Mouse (Mus musculus) G1E (cell line): Measurements from ENCODE around the gene Tmc8. TPM values are rescaled to one million over a fixed set of nuclear protein-coding genes. Genes with fewer than 3 reads are reported as not detected.

Source experiments
- ATAC-seq: 2 replicates; pipeline ENCODE4 v1.8.0; 2016; ENCODE audit warnings: mild to moderate bottlenecking; ENCODE audit not compliant: insufficient number of reproducible peaks, poor library complexity, low FRiP score, severe bottlenecking; ENCODE audit errors: extremely low read depth
- DNase-seq: peaks from one replicate; pipeline ENCODE4 v3.0.0; 2012; ENCODE audit warnings: low spot score
- H3K27me3 ChIP-seq: 2 replicates; pipeline ENCODE4 v1.6.1; 2012; ENCODE audit warnings: mild to moderate bottlenecking, low read length, inconsistent platforms; ENCODE audit not compliant: insufficient read depth
- H3K36me3 ChIP-seq: replicated peaks from 2 replicates; pipeline ENCODE3; 2012; ENCODE audit warnings: mild to moderate bottlenecking, inconsistent platforms
- H3K4me1 ChIP-seq: 2 replicates; pipeline ENCODE4 v1.6.1; 2012; ENCODE audit warnings: low read depth, low read length, inconsistent platforms, mixed read lengths; ENCODE audit not compliant: insufficient read depth
- H3K4me3 ChIP-seq: 2 replicates; pipeline ENCODE4 v1.5.1; 2012; ENCODE audit warnings: low read depth, mild to moderate bottlenecking, inconsistent platforms, low read length, moderate library complexity, mixed read lengths
- H3K9me3 ChIP-seq: replicated peaks from 2 replicates; pipeline ENCODE4 v1.6.1; 2012; ENCODE audit warnings: inconsistent platforms
- CTCF ChIP-seq: IDR thresholded peaks from 2 replicates; pipeline ENCODE4 v1.5.1; 2012; ENCODE audit warnings: low read depth, low read length, inconsistent platforms, mixed read lengths
- GATA1 ChIP-seq: IDR thresholded peaks from 2 replicates; pipeline ENCODE4 v1.6.1; 2012; ENCODE audit warnings: borderline replicate concordance, low read length, inconsistent platforms, mixed read lengths
- GATA2 ChIP-seq: IDR thresholded peaks from 2 replicates; pipeline ENCODE4 v1.6.1; 2012; ENCODE audit warnings: low read depth, low read length, inconsistent platforms, borderline replicate concordance
- POLR2AphosphoS5 ChIP-seq: IDR thresholded peaks from 2 replicates; pipeline ENCODE4 v1.6.1; 2012; ENCODE audit warnings: low read depth, low read length, inconsistent platforms; ENCODE audit not compliant: insufficient replicate concordance
- TAL1 ChIP-seq: conservative IDR thresholded peaks from 2 replicates; pipeline ENCODE4 v1.6.1; 2012; ENCODE audit warnings: low read depth, low read length, inconsistent platforms, mixed read lengths
- polyA plus RNA-seq: library from polyadenylated mRNA; stranded (reverse); fragments of >175 nt; gene quantifications from 2 replicates; pipeline ENCODE4 v1.2.3, GENCODE M21; 2012
- total RNA-seq, 2 experiments: library from RNA; stranded (forward) in 1 of 2; stranded (reverse) in 1 of 2; fragments of 200-1000 nt in 1 of 2; fragments of >200 nt in 1 of 2; fragmentation: Nextera tagmentation in 1 of 2; gene quantifications; 2 replicates each; pipeline ENCODE4 v1.2.3; 2014 to 2017

The Tmc8 gene
- total and polyA plus RNA-seq, 3 experiments: 3.4 to 43.8 (median 26.9) TPM

DNA sequence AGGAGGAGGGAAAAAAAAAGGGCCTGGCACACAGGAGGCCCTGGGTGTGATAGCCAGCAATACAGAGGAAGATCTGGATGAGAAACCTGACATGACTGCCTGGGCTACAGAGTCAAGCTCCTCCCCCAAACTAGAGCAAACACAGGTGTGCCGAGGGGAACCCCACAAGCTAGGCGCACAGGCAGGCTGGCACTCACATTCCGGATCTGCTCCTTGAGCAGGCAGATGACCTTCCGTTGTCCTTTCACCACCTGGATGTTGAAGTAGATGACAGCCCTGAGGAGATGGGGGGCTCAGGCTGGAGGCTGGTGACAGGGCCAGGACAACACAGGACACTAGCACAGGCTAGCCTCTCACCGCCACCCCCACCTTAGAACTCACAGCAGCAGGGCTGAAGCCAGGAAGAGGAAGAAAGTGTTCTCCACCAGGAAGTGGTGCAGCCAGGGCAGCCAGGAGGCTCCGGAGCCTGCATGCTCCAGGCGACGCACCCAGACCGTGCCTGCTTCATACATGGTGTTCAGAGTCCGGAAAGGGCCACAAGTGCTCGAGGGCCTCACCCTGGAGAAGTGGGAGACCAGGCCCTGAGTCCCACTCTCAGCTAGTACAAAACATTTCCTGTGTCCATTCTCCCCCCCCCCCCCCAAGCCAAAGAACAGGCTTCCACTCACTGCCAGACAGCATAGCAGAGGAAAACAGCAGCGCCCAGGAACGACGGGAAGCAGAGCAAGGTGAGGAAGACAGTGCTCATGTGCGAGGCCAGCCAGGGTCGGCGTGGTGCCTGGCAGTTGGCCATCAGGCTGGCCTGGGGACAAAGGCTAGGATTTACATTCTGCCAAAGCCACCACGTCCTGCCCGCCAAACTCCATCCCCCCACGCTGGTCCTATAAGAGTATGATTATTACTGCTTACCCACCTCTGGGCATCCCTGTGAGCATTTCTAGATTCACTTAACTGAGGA, 12.9 kb upstream of the Tmc8 start:
- no peaks in the 10 kb centered on the region for H3K9me3 ChIP-seq
- H3K4me3 ChIP-seq: no peak overlapping the region
- H3K36me3 ChIP-seq: peaks cover 94% of the 10 kb centered on the region
- H3K27me3 ChIP-seq: no peaks in the 10 kb centered on the region
- no peak for TF ChIP-seq POLR2AphosphoS5
- ATAC-seq (no peak), DNase-seq (no peak)
- peaks cover 24% of the 10 kb centered on the region for H3K4me1 ChIP-seq

DNA sequence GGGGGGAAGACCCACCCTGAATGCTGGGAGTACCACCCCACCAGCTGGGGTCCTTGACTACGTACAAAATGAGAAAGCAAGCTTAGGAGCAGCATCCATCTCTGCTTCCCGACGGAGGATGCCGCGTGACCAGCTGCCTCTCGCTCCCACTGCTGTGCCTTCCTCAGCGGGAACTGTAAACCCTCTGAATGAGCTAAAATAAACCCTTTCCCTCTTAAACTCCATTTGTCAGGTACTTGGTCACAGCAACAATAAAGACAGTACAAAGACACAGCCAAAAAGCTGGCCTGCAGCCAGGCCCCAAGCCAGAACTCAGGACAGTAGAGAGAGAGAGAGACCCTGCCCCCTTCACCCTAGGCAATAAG, 12.2 kb upstream of the Tmc8 start:
- Histone ChIP-seq H3K27me3 (no peaks in the 10 kb centered on the region), H3K36me3 (peaks cover 94% of the 10 kb centered on the region), H3K4me3 (no peak overlapping the region), H3K9me3 (no peaks in the 10 kb centered on the region), H3K4me1 (peaks cover 26% of the 10 kb centered on the region)
- ATAC-seq (no peak), DNase-seq (no peak)
- TF ChIP-seq POLR2AphosphoS5 (no peak), CTCF (no peak), GATA2 (no peak), GATA1 (no peak), TAL1 (no peak)

DNA sequence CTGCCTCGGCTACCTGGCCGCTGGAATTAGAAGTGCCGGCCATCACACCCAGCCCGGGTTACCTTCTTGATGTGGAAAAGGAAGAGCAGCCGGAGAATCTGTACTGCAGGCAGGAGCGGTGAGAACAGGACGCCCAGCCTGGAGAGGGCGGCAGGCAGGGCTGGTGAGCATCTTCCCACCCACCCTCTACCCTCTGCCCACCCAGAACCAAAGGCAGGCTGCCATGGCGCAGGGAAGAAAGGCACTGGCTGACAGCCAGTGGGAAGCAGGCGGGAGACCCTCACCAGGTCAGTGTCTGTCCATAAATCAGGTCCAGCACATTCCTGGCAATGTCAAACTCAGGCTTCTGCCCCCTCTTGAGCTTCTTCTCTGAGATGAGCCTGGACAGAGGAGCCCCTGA, 11.5 kb upstream of the Tmc8 start:
- no peak for TF ChIP-seq GATA2
- no peak for TF ChIP-seq CTCF
- TF ChIP-seq GATA1: no peak
- no peak for TF ChIP-seq POLR2AphosphoS5
- no peak for TF ChIP-seq TAL1
- H3K9me3 ChIP-seq: no peaks in the 10 kb centered on the region
- DNase-seq (no peak), ATAC-seq (no peak)
- H3K36me3 ChIP-seq: peaks cover 94% of the 10 kb centered on the region
- H3K27me3 ChIP-seq: no peaks in the 10 kb centered on the region
- peaks cover 24% of the 10 kb centered on the region for H3K4me1 ChIP-seq
- no peak overlapping the region for H3K4me3 ChIP-seq

DNA sequence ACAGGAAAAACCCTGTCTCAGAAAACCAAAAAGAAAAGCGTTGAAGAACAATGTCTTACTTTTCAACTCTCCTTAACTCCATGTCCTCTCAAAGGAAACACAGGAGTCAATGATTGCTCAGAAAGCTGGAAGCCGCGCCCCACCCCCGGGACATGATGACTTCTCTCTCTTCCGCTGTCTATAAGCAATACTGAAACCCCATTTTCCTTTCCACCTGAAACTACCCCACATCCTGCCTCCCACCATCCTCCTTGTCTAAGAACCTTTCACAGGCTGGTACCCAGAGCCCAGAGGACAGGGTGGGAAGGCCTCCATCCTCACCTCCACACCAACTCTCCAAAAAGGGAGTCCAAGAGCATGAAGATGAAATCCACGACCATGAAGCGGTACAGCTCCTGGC, 9.5 kb upstream of the Tmc8 start:
- Histone ChIP-seq H3K9me3 (no peaks in the 10 kb centered on the region), H3K36me3 (peaks cover 95% of the 10 kb centered on the region), H3K27me3 (no peaks in the 10 kb centered on the region), H3K4me1 (peaks cover 21% of the 10 kb centered on the region), H3K4me3 (no peak overlapping the region)
- TF ChIP-seq CTCF (no peak), TAL1 (no peak), GATA2 (no peak), POLR2AphosphoS5 (no peak), GATA1 (no peak)
- ATAC-seq (no peak), DNase-seq (no peak)

DNA sequence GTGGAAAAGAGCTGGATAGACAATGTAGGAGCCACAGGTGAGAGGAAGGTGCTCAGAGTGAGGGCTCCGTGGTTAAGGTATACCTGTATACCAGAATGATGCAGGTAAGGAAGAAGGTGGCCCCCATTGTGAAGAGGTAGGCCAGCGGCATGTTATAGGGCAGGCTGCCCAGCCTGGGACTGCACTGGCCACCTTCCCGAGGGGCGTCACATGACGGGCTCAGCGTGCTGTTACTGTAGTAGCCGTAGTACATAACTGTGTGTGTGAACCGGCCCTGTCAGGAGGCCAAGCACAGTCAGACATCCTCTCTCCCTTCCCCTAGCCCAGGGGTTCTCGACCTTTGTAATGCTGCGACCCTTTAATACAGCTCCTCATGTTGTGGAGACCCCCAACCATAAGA, 7.0 kb upstream of the Tmc8 start:
- no peaks in the 10 kb centered on the region for H3K9me3 ChIP-seq
- DNase-seq (no peak), ATAC-seq (no peak)
- TF ChIP-seq CTCF: no peak
- H3K36me3 ChIP-seq: peaks cover 89% of the 10 kb centered on the region
- H3K27me3 ChIP-seq: no peaks in the 10 kb centered on the region
- no peak overlapping the region for H3K4me3 ChIP-seq
- peaks cover 31% of the 10 kb centered on the region for H3K4me1 ChIP-seq

DNA sequence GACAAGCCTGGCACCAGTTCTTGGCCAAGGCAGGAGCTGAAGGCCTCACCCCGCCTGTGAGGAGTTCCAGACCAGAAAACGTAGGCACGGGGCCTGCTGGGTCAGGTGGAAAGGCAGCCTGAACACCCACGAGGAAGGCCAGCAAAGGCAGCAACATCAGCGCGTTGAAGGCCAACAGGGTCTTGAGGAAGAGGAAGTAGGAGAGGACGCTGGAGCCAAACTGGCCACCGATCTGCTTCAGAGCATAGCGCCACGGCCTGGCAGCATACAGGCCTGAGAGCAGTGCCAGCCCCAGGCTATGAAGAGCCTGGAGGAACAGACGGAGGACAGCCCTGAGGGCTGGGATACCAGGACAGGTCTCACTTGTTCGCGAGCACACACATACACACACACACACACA, 6.3 kb upstream of the Tmc8 start:
- DNase-seq (no peak), ATAC-seq (no peak)
- H3K36me3 ChIP-seq: peaks cover 83% of the 10 kb centered on the region
- peaks cover 38% of the 10 kb centered on the region for H3K4me1 ChIP-seq
- H3K4me3 ChIP-seq: no peak overlapping the region
- no peak for TF ChIP-seq GATA2
- no peak for TF ChIP-seq POLR2AphosphoS5
- TF ChIP-seq CTCF: no peak
- TF ChIP-seq TAL1: no peak
- TF ChIP-seq GATA1: no peak
- H3K9me3 ChIP-seq: no peaks in the 10 kb centered on the region
- no peaks in the 10 kb centered on the region for H3K27me3 ChIP-seq
